Mouse (Mus musculus) spleen, adult 2 months (tissue): ENCODE results near the gene Opa1. TPM values are rescaled to one million over a fixed set of nuclear protein-coding genes. Genes with fewer than 3 reads are reported as not detected.

ENCODE experiments used
- DNase-seq, 2 experiments: peaks; one replicate each; pipeline versions ENCODE4 v3.0.0 to v3.0.0-alpha.2; 2012 to 2021; ENCODE audit warnings: low spot score in 2 of 2, low read depth in 1 of 2
- H3K27ac ChIP-seq: fragments of 200-500 bp; 2 replicates; pipeline ENCODE4 v1.5.1; 2012; ENCODE audit warnings: low read length, inconsistent platforms; ENCODE audit not compliant: insufficient read depth
- H3K27me3 ChIP-seq: fragments of 200-500 bp; 2 replicates; pipeline ENCODE4 v1.6.1; 2012; ENCODE audit warnings: mild to moderate bottlenecking, moderate library complexity, low read length, inconsistent platforms; ENCODE audit not compliant: control insufficient read depth, insufficient read depth
- H3K36me3 ChIP-seq: fragments of 200-500 bp; 2 replicates; pipeline ENCODE4 v1.6.1; 2012; ENCODE audit warnings: mild to moderate bottlenecking, low read length, inconsistent platforms; ENCODE audit not compliant: control insufficient read depth, insufficient read depth
- H3K4me1 ChIP-seq: fragments of 200-500 bp; 2 replicates; pipeline ENCODE4 v1.6.1; 2011; ENCODE audit warnings: inconsistent platforms; ENCODE audit not compliant: control insufficient read depth, insufficient read depth, insufficient read length
- H3K4me3 ChIP-seq: fragments of 200-500 bp; 2 replicates; pipeline ENCODE4 v1.5.1; 2011; ENCODE audit warnings: mild to moderate bottlenecking, inconsistent platforms; ENCODE audit not compliant: insufficient read depth, insufficient read length; ENCODE audit errors: extremely low read depth
- CTCF ChIP-seq: fragments of 200-500 bp; IDR thresholded peaks from 2 replicates; pipeline ENCODE4 v1.5.1; 2011; ENCODE audit warnings: mild to moderate bottlenecking, inconsistent platforms; ENCODE audit not compliant: insufficient read depth, insufficient read length, insufficient replicate concordance; ENCODE audit errors: extremely low read depth
- POLR2A ChIP-seq: fragments of 200-500 bp; IDR thresholded peaks from 2 replicates; pipeline ENCODE4 v1.6.1; 2011; ENCODE audit warnings: low read depth, low read length, inconsistent platforms
- WGBS: fragments of 180-500 bp; shearing (Covaris S2); methylation state at CpG from one replicate; pipeline ENCODE4 v1.1.7; 2018; 5-methylcytosine and 5-hydroxymethylcytosine counted together
- polyA plus RNA-seq: library from polyadenylated mRNA; depleted of rRNA; stranded (reverse); fragments of >200 nt; gene quantifications from 2 replicates; pipeline ENCODE4 v1.2.3, GENCODE M21; 2012

Opa1 gene
- polyA plus RNA-seq, 1 experiment = 4.3 TPM

- TF ChIP-seq CTCF (no peak), POLR2A (no peak)
- Histone ChIP-seq H3K36me3 (peaks cover 12% of the 10 kb centered on the region), H3K27ac (no peak overlapping the region), H3K27me3 (no peaks in the 10 kb centered on the region), H3K4me1 (no peaks in the 10 kb centered on the region), H3K4me3 (no peak overlapping the region)
- WGBS = 85% methylated on average over 4 of the region's 4 CpGs
- DNase-seq = no peak
These were observed 18.0 kb downstream of the Opa1 start for GRCm38 (mm10) chr16:29597122-29597521.

DNA sequence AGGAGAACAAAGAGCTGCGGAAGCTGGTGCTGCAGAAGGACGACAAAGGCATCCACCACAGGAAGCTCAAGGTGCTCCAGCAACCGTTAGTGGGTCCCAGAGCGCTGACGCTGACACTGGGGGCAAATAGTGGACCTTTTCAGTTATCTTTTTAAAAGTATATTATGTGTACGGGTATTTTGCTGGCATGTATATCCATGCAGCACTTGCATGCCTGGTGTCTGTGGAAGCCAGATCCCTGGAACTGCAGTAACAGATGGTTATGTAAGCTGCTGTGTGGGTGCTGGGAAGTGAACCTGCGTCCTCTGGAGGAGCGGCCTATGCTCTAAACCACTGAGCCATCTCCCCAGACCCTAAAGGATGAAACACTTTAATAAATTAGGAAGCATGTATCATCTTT, 26.4 kb downstream of the Opa1 start:
- H3K36me3 ChIP-seq = peaks cover 32% of the 10 kb centered on the region
- H3K4me1 ChIP-seq = no peaks in the 10 kb centered on the region
- WGBS = 95% methylated on average over 8 of the region's 8 CpGs
- H3K27ac ChIP-seq = no peak overlapping the region
- no peak overlapping the region for H3K4me3 ChIP-seq
- no peak for TF ChIP-seq CTCF
- no peak for TF ChIP-seq POLR2A
- H3K27me3 ChIP-seq = no peaks in the 10 kb centered on the region
- no peak for DNase-seq

DNA sequence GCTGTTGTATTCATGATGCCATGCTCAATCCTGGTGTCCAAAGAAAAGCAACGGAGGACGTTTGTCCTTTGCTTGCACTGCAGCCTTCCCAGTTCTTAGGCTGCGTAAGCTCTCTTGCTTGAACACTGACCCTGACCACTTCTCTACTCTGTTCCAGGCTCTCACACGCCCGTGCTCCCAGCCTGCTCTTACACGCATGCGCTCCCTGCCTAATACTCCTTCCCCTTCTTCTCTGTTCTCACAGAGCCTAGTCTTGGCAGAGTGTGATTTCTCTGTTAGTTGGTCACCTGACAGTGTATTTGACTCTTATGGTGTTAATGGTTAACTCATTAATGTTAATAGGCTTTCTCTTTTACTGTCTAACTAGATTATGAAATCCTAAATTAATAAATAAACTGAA, 28.0 kb downstream of the Opa1 start:
- H3K27ac ChIP-seq = no peak overlapping the region
- no peaks in the 10 kb centered on the region for H3K4me1 ChIP-seq
- TF ChIP-seq POLR2A (no peak), CTCF (no peak)
- H3K27me3 ChIP-seq = no peaks in the 10 kb centered on the region
- H3K4me3 ChIP-seq = no peak overlapping the region
- peaks cover 41% of the 10 kb centered on the region for H3K36me3 ChIP-seq
- WGBS = 95% methylated on average over 7 of the region's 7 CpGs
- DNase-seq = no peak

DNA sequence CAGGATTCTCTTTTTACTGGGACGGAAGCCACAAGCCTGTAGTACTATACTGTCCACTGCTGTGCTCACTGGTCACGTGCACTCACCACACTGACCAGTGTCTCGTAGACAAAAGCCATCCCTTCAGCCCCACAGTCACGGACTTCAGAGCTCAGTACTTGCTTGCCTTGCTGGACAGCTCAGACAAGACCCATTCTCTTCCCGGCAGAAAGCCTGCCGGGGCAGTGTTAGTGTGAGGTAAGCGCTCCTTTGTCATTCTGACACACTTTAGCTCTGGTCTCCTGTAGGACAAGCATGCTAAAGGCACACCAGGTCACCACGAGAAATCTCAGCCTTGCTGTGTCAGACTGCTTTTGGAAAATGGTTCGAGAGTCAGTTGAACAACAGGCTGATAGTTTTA, 35.6 kb downstream of the Opa1 start:
- WGBS = 93% methylated on average over 9 of the region's 9 CpGs

DNA sequence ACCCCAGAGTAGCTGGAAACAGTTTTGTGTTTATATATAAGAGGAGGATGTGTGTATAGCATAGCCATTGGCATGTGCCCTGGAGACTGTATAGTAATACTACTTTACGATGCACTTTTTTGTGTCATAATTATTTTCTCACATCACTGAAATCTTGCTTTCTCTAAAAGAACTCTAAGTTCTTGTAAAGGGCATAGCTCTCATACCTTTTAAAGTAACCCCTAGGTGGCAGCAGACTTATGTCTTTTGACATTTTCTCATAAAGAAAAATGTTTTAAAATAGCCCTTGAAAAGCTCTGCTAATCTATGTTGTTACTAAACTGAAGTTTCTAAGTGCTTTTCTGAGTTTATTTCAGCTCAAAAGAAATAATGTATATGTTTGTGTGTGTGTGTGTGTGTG, 49.9 kb downstream of the Opa1 start:
- no peak overlapping the region for H3K4me3 ChIP-seq
- no peak for TF ChIP-seq POLR2A
- TF ChIP-seq CTCF = no peak
- WGBS = 82% methylated on average over 1 of the region's 1 CpGs
- H3K4me1 ChIP-seq = no peaks in the 10 kb centered on the region
- DNase-seq = peak in 1 of 2 experiments; percentile 22
- peaks cover 34% of the 10 kb centered on the region for H3K36me3 ChIP-seq
- H3K27ac ChIP-seq = no peak overlapping the region
- no peaks in the 10 kb centered on the region for H3K27me3 ChIP-seq

More for the DNA sequence above, 35.6 kb downstream of the Opa1 start:
- Histone ChIP-seq H3K27me3 (no peaks in the 10 kb centered on the region), H3K4me3 (no peak overlapping the region), H3K27ac (no peak overlapping the region), H3K36me3 (peaks cover 55% of the 10 kb centered on the region), H3K4me1 (no peaks in the 10 kb centered on the region)
- TF ChIP-seq CTCF (no peak), POLR2A (no peak)
- DNase-seq = no peak

DNA sequence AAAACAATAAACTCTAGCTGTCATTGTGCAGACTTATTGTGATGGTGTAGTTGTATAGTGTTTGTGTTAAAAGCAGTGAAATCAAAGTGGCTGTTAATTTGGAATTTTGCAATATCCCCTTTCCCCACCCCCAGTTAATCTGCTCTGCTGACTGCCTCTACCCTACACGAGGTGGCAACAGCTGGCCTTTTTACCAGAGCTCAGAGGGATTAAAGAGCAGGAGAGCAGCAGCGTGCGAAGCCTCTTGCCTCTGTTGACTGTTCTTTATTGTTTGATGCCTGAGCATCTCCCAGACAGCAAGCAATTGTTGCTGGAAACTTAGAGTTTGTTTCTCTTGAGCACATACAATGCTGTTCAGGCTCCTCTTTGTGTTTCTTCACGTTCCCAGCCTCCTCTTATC, 56.6 kb downstream of the Opa1 start:
- DNase-seq = no peak
- no peaks in the 10 kb centered on the region for H3K4me1 ChIP-seq
- 80% methylated on average over 4 of the region's 4 CpGs for WGBS
- no peaks in the 10 kb centered on the region for H3K27me3 ChIP-seq
- TF ChIP-seq POLR2A (no peak), CTCF (no peak)
- H3K36me3 ChIP-seq = peaks cover 31% of the 10 kb centered on the region
- H3K4me3 ChIP-seq = no peak overlapping the region
- H3K27ac ChIP-seq = no peak overlapping the region

DNA sequence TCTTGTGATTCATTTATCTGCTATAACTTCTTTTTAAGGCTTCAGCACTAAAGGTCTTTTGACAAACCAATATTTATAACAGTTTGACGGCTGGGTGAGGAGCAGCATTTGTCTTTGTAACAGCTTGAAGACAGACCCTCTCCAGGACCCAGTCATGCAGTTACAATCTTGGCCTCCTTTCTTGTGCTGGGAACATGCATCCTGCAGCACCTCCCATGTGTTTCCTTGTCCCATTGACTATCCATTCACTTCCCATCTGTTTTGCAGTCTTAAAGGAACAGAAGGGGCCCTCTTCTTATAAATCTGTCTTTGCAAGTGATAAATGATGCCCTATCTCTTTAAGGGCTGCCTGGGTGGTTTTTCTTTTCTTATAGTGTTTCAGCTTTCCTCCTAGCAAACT, 63.2 kb downstream of the Opa1 start:
- Histone ChIP-seq H3K4me1 (no peaks in the 10 kb centered on the region), H3K27me3 (no peaks in the 10 kb centered on the region), H3K36me3 (peaks cover 15% of the 10 kb centered on the region), H3K27ac (no peak overlapping the region), H3K4me3 (no peak overlapping the region)
- TF ChIP-seq POLR2A (no peak), CTCF (no peak)
- 96% methylated on average over 1 of the region's 1 CpGs for whole genome bisulfite sequencing
- DNase-seq = no peak
